Mouse (Mus musculus) cortical plate, adult 2 months (tissue): Measurements from ENCODE around the gene Trpm3.
A peak's percentile ranks its signal among the peaks of the same experiment; 100 is the strongest.

Experiments used
- CTCF ChIP-seq: fragments of 200-500 bp; IDR thresholded peaks from 2 replicates; pipeline ENCODE4 v1.5.1; 2011; ENCODE audit warnings: mild to moderate bottlenecking, control low read depth, low read length; ENCODE audit not compliant: insufficient read depth; ENCODE audit errors: extremely low read depth
- POLR2A ChIP-seq: fragments of 200-500 bp; IDR thresholded peaks from 2 replicates; pipeline ENCODE4 v1.6.1; 2011; ENCODE audit warnings: mild to moderate bottlenecking, low read length, control low read depth; ENCODE audit not compliant: insufficient read depth; ENCODE audit errors: extremely low read depth

GRCm38 (mm10) chr19:22631316-22631715 is 492.5 kb downstream of the Trpm3 start:
- no peak for TF ChIP-seq POLR2A
- TF ChIP-seq CTCF: peak; percentile 59
